Mouse (Mus musculus): ENCODE data around the gene Agt.

GRCm38 (mm10) chr8:124557476-124557875 is 12.0 kb downstream of the Agt start:
- TF ChIP-seq ZKSCAN1 (IDR thresholded peaks at IDR 0.05; ENCODE audit: borderline replicate concordance, low read depth, low read length) (no peak), GABPA (IDR thresholded peaks at IDR 0.05; ENCODE audit: insufficient replicate concordance, low read depth, low read length) (no peak), MAX (IDR thresholded peaks at IDR 0.05; ENCODE audit: low read length) (no peak), CTCF (conservative IDR thresholded peaks at IDR 0.05 in 1 of 2, IDR thresholded peaks at IDR 0.05 in 1 of 2; ENCODE audit: low read depth in 2 of 2, low read length in 2 of 2) (no peak), POLR2A (IDR thresholded peaks at IDR 0.05; ENCODE audit: low read depth, low read length) (no peak), KAT2A (IDR thresholded peaks at IDR 0.05; ENCODE audit: insufficient replicate concordance, low read length) (no peak)

Measured in CH12.LX (cell line).